Mouse (Mus musculus) intestine, embryonic 16.5 days (tissue): ENCODE results near the gene Adamts16. TPM values are rescaled to one million over a fixed set of nuclear protein-coding genes. Genes with fewer than 3 reads are reported as not detected.

Source experiments
- ATAC-seq: fragments of 200-750 bp; cut with Nextera tagmentation; 2 replicates; pipeline ENCODE4 v1.8.0; 2017; ENCODE audit warnings: moderate TSS enrichment, moderate library complexity
- H3K27ac ChIP-seq: fragments of 300-500 bp; sonication (generic); 2 replicates; pipeline ENCODE4 v1.5.1; 2014; ENCODE audit warnings: mild to moderate bottlenecking, low read length
- H3K27me3 ChIP-seq: fragments of 300-500 bp; sonication (generic); replicated peaks from 2 replicates; pipeline ENCODE4 v1.6.1; 2014; ENCODE audit warnings: low read length, control low read depth, mixed read lengths; ENCODE audit not compliant: control insufficient read depth, insufficient read depth
- H3K36me3 ChIP-seq: fragments of 300-500 bp; sonication (generic); 2 replicates; pipeline ENCODE4 v1.6.1; 2014; ENCODE audit warnings: low read length, control low read depth; ENCODE audit not compliant: control insufficient read depth, insufficient read depth
- H3K4me1 ChIP-seq: fragments of 300-500 bp; sonication (generic); 2 replicates; pipeline ENCODE4 v1.6.1; 2014; ENCODE audit warnings: low read length, control low read depth, mixed read lengths; ENCODE audit not compliant: control insufficient read depth, insufficient read depth
- H3K4me2 ChIP-seq: fragments of 300-500 bp; sonication (generic); 2 replicates; pipeline ENCODE4 v1.6.1; 2014; ENCODE audit warnings: low read depth, low read length, control low read depth
- H3K4me3 ChIP-seq: fragments of 300-500 bp; sonication (generic); 2 replicates; pipeline ENCODE4 v1.5.1; 2014; ENCODE audit warnings: mild to moderate bottlenecking, low read length
- H3K9ac ChIP-seq: fragments of 300-500 bp; sonication (generic); 2 replicates; pipeline ENCODE4 v1.6.1; 2014; ENCODE audit warnings: low read depth, low read length
- H3K9me3 ChIP-seq: fragments of 300-500 bp; sonication (generic); 2 replicates; pipeline ENCODE4 v1.6.1; 2016; ENCODE audit warnings: low read length, control low read depth; ENCODE audit not compliant: control insufficient read depth
- WGBS: fragments of 180-500 bp; shearing (Covaris S2); extraction: QIAGEN DNeasy Blood & Tissue Kit; methylation state at CpG from one replicate; pipeline ENCODE4 v1.1.7; 2014; 5-methylcytosine and 5-hydroxymethylcytosine counted together
- polyA plus RNA-seq: library from polyadenylated mRNA; unstranded; fragments of >200 nt; fragmentation: Nextera tagmentation; extraction: Ambion mirVana; gene quantifications from 2 replicates; pipeline ENCODE4 v1.2.1, GENCODE M21; 2015

Adamts16 gene
- polyA plus RNA-seq, 1 experiment from 2014 or later = 1.4 TPM

DNA sequence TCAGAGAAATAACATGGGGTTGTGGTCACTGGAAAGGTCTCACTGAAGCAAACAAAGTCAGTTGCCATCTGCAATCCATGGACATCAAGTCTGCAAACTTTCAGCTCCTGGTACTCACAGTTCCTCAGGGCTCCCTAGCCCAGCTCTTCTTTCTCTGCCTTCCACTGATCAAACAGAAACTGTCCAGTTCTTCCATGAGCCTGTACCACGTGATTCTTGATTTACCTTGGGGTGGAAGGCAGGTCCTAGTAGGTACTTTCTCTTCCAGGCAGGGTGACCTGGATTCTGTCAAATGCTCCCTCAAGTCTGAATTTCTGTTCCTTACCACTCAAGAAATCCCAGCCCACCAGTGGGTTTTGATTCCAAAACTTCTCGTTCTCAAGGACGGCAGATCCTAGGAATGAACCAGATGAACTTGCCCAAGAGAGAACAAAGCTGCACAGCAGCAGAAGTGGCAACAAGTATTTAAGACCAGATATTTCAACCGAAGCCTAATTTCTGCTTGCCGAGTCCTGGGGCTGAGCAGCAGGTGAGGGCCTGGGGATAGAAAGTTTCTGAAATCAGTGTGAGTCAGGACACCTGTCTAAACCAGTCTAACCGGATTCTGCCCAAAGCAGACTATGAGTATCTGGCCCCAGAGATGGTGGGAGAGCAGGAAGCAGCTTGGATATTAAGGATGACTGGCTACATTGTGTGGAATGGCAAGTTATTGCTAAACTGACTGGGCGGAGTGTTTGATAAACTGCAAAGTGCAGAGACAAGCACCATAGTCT lies 160.0 kb downstream of the Adamts16 start:
- H3K4me1 ChIP-seq = 0 out of 2 replicates have a peak, but pooled peaks cover 2% of the 10 kb centered on the region
- no peak overlapping the region for H3K9ac ChIP-seq
- peak overlapping the region; percentile 1; the same call in 1 of the 2 replicates for H3K4me2 ChIP-seq
- H3K4me3 ChIP-seq = no peak overlapping the region
- ATAC-seq = peak; percentile 99
- H3K9me3 ChIP-seq = no peaks in the 10 kb centered on the region
- no peaks in the 10 kb centered on the region for H3K27me3 ChIP-seq
- peak overlapping the region; percentile 72 for H3K27ac ChIP-seq
- H3K36me3 ChIP-seq = no peaks in the 10 kb centered on the region
- 52% methylated on average over 7 of the region's 7 CpGs for WGBS

DNA sequence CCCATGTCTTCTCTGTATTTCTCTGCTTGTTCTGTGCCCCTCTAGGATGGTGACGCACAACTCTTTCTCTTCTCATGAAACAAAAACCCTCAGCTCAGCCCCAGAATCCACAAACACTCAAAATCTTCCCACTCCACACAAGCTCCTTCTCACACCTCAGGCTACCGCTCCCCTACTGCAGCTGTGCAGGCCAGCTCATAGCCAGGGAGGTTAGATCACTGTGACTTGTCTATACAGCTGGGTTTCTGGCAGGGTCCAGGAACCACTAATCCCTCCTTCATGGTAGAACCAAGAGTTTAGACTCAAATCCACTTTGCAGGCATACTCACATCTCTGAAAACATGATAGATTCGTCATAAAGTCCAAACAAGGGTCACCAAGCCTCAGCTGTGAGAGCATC lies 161.3 kb downstream of the Adamts16 start:
- Histone ChIP-seq H3K9ac (no peak overlapping the region), H3K4me2 (no peak overlapping the region), H3K4me1 (0 out of 2 replicates have a peak, but pooled peaks cover 2% of the 10 kb centered on the region), H3K36me3 (no peaks in the 10 kb centered on the region), H3K4me3 (no peak overlapping the region), H3K9me3 (no peaks in the 10 kb centered on the region), H3K27me3 (no peaks in the 10 kb centered on the region), H3K27ac (no peak overlapping the region)
- WGBS = 92% methylated on average over 3 of the region's 3 CpGs
- no peak for ATAC-seq

Other genes starting within 250 kb of the Adamts16 start
- gene Ice1, start 204.2 kb downstream of the Adamts16 start, polyA plus RNA-seq = 8.3 and 10.7 TPM in 2 replicates